Mouse (Mus musculus): ENCODE results near the gene Trim12c. TPM values are rescaled to one million over a fixed set of nuclear protein-coding genes. Genes with fewer than 3 reads are reported as not detected.

Trim12c gene
- 7.9 TPM for polyA plus RNA-seq (2017; shearing (Covaris generic))

GRCm38 (mm10) chr7:104352717-104353599 is at the start of gene Trim12c:
TSS of gene Trim12c (minus strand) at chr7:104353362.

GRCm38 (mm10) chr7:104400698-104401097 is 47.5 kb upstream of the Trim12c start, which contains the start of gene Trim30c:
TSS of gene Trim30c (minus strand) at chr7:104400837.

GRCm38 (mm10) chr7:104369736-104370414 is 16.7 kb upstream of the Trim12c start, which contains the start of gene Trim30b:
TSS of gene Trim30b (minus strand) at chr7:104369884.

GRCm38 (mm10) chr7:104329171-104329570 is 24.0 kb downstream of the Trim12c start, which contains the start of gene Trim34b:
TSS of gene Trim34b (plus strand) at chr7:104329471.

GRCm38 (mm10) chr7:104315369-104316080 is 37.6 kb downstream of the Trim12c start, which contains the start of gene Trim12a:
TSS of gene Trim12a (minus strand) at chr7:104315466.

Other genes with a start within 250 kb of the Trim12c start
- gene Olfr646, start 248.5 kb downstream of the Trim12c start, polyA plus RNA-seq (2017; shearing (Covaris generic)): not detected
- not detected for gene Ubqln5, start 223.5 kb downstream of the Trim12c start, polyA plus RNA-seq (2017; shearing (Covaris generic))
- gene Olfr643, start 216.0 kb downstream of the Trim12c start, polyA plus RNA-seq (2017; shearing (Covaris generic)): not detected
- not detected for gene Ubqln3, start 210.1 kb downstream of the Trim12c start, polyA plus RNA-seq (2017; shearing (Covaris generic))
- not detected for gene Ubqlnl, start 202.8 kb downstream of the Trim12c start, polyA plus RNA-seq (2017; shearing (Covaris generic))
- gene Olfm5, start 188.5 kb downstream of the Trim12c start, polyA plus RNA-seq (2017; shearing (Covaris generic)): not detected
- 0.17 TPM for gene Olfr648, start 170.0 kb downstream of the Trim12c start, polyA plus RNA-seq (2017; shearing (Covaris generic))
- gene Olfr649, start 157.4 kb downstream of the Trim12c start, polyA plus RNA-seq (2017; shearing (Covaris generic)): not detected
- 2.8 TPM for gene Trim6, start 134.6 kb downstream of the Trim12c start, polyA plus RNA-seq (2017; shearing (Covaris generic))
- gene Trim34a, start 108.9 kb downstream of the Trim12c start, polyA plus RNA-seq (2017; shearing (Covaris generic)): 27.7 TPM
- gene Trim5, start 65.3 kb downstream of the Trim12c start, polyA plus RNA-seq (2017; shearing (Covaris generic)): 17.1 TPM
- 110 TPM for gene Trim12a, start 37.9 kb downstream of the Trim12c start, polyA plus RNA-seq (2017; shearing (Covaris generic))
- not detected for gene Trim34b, start 23.9 kb downstream of the Trim12c start, polyA plus RNA-seq (2017; shearing (Covaris generic))
- 0.52 TPM for gene Trim30b, start 16.5 kb upstream of the Trim12c start, polyA plus RNA-seq (2017; shearing (Covaris generic))
- 1.0 TPM for gene Trim30c, start 47.5 kb upstream of the Trim12c start, polyA plus RNA-seq (2017; shearing (Covaris generic))
- gene Trim30a, start 111.8 kb upstream of the Trim12c start, polyA plus RNA-seq (2017; shearing (Covaris generic)): 39.1 TPM
- gene Trim30d, start 154.5 kb upstream of the Trim12c start, polyA plus RNA-seq (2017; shearing (Covaris generic)): 14.2 TPM
- gene Olfr651, start 196.8 kb upstream of the Trim12c start, polyA plus RNA-seq (2017; shearing (Covaris generic)): not detected
- not detected for gene Olfr652, start 207.5 kb upstream of the Trim12c start, polyA plus RNA-seq (2017; shearing (Covaris generic))
- not detected for gene Olfr653, start 224.0 kb upstream of the Trim12c start, polyA plus RNA-seq (2017; shearing (Covaris generic))
- gene Olfr654, start 233.7 kb upstream of the Trim12c start, polyA plus RNA-seq (2017; shearing (Covaris generic)): not detected
- not detected for gene Olfr655, start 248.4 kb upstream of the Trim12c start, polyA plus RNA-seq (2017; shearing (Covaris generic))

Data from effector memory CD4-positive, alpha-beta T cell, adult 5 months (primary cell).